Mouse (Mus musculus): ENCODE data around the gene Ccpg1os.

GRCm38 (mm10) chr9:73031421-73031820 lies 46.2 kb upstream of the Ccpg1os start:
- TF ChIP-seq GATA1 (IDR thresholded peaks at IDR 0.05; ENCODE audit: borderline replicate concordance, low read length) (no peak), FLI1 (IDR thresholded peaks at IDR 0.05; ENCODE audit: low read length) (no peak)

All from megakaryocyte, embryonic 14.5 days (primary cell).